Mouse (Mus musculus): ENCODE data around the gene Ccdc62.

DNA sequence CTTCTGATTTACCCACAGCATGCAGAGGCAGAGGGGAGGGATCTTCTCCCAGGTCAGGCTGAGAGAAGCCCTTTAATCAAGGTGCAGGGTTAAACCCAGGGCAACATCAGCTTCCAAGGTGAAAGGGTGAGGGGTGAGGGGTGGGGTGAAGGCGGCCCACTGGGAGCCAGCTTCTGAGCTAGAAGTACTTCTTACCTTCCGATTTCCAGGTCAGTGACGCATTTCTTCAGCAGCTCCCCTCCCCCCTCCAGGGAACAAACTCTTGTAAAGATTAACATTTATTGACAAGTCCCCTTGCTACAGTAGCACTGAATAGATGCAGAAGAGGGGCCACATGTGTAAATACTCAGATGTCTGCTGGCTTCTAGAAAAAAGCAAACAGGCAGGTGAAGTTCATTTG is 46.8 kb downstream of the Ccdc62 start:
- TF ChIP-seq CTCF (IDR thresholded peaks at IDR 0.05; ENCODE audit: low read depth) (no peak), EP300 (IDR thresholded peaks at IDR 0.05; ENCODE audit: low read depth) (no peak)

Measured in liver, embryonic 14.5 days (tissue).